Mouse (Mus musculus) forebrain, embryonic 12.5 days (tissue): ENCODE results near the gene Cxcr1. TPM values are rescaled to one million over a fixed set of nuclear protein-coding genes. Genes with fewer than 3 reads are reported as not detected.

Source experiments
- ATAC-seq: fragments of 200-750 bp; cut with Nextera tagmentation; 2 replicates; pipeline ENCODE4 v1.8.0; 2017; ENCODE audit warnings: moderate TSS enrichment; ENCODE audit not compliant: low FRiP score
- H3K27ac ChIP-seq: fragments of 300-500 bp; sonication (generic); 2 replicates; pipeline ENCODE4 v1.5.1; 2016; ENCODE audit warnings: mild to moderate bottlenecking
- H3K27me3 ChIP-seq: fragments of 300-500 bp; sonication (generic); 2 replicates; pipeline ENCODE4 v1.6.1; 2016; ENCODE audit warnings: mild to moderate bottlenecking
- H3K36me3 ChIP-seq: fragments of 300-500 bp; sonication (generic); replicated peaks from 2 replicates; pipeline ENCODE4 v1.6.1; 2016; ENCODE audit warnings: mild to moderate bottlenecking
- H3K4me1 ChIP-seq: fragments of 300-500 bp; sonication (generic); 2 replicates; pipeline ENCODE4 v1.6.1; 2016
- H3K4me2 ChIP-seq: fragments of 300-500 bp; sonication (generic); 2 replicates; pipeline ENCODE4 v1.6.1; 2016; ENCODE audit warnings: mild to moderate bottlenecking, moderate library complexity
- H3K4me3 ChIP-seq: fragments of 300-500 bp; sonication (generic); replicated peaks from 2 replicates; pipeline ENCODE4 v1.5.1; 2016; ENCODE audit warnings: mild to moderate bottlenecking
- H3K9ac ChIP-seq: fragments of 300-500 bp; sonication (generic); 2 replicates; pipeline ENCODE4 v1.6.1; 2016; ENCODE audit warnings: mild to moderate bottlenecking
- H3K9me3 ChIP-seq: fragments of 300-500 bp; sonication (generic); 2 replicates; pipeline ENCODE4 v1.6.1; 2016
- WGBS: fragments of 180-500 bp; shearing (Covaris S2); methylation state at CpG from one replicate; pipeline ENCODE4 v1.1.7; 2016; 5-methylcytosine and 5-hydroxymethylcytosine counted together
- polyA plus RNA-seq: library from polyadenylated mRNA; unstranded; fragments of >200 nt; fragmentation: Nextera tagmentation; extraction: Ambion mirVana; gene quantifications from 2 replicates; pipeline ENCODE4 v1.2.1, GENCODE M21; 2016

The Cxcr1 gene
- not detected in 2 replicates for polyA plus RNA-seq

DNA sequence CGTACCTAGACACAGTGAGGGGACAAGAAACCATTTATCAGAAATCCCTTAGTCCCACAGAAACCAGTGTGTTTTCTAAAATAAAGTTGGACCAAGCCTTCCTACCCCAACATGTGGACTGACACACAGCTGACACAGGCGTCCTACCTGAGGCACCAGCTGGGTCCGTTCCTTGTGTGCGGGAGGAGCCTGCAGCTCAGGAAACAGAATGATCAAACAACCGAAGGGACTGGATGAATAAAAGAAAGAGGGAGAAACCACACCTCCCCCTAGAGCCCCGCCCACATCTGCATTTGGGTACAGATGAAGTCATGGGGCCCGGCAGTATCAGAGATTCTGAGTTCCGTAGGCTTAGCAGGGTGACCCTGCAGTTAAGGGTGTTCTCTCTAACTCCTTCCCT is at the start of gene Cxcr1:
Gene Cxcr1, minus strand, starts transcription at position 187 of the 400 bp plus-strand sequence.
- H3K4me2 ChIP-seq, result no peak within 1 kb of the TSS
- no peak for ATAC-seq
- no peak within 1 kb of the TSS for H3K27ac ChIP-seq
- WGBS, result 73% methylated on average over 8 of the region's 8 CpGs
- no peak within 1 kb of the TSS for H3K9ac ChIP-seq
- H3K4me3 ChIP-seq, result no peak within 1 kb of the TSS
- no peaks in the 10 kb centered on the region for H3K27me3 ChIP-seq
- no peaks in the 10 kb centered on the region for H3K9me3 ChIP-seq
- H3K4me1 ChIP-seq, result no peaks in the 10 kb centered on the region
- H3K36me3 ChIP-seq, result no peaks in the 10 kb centered on the region

DNA sequence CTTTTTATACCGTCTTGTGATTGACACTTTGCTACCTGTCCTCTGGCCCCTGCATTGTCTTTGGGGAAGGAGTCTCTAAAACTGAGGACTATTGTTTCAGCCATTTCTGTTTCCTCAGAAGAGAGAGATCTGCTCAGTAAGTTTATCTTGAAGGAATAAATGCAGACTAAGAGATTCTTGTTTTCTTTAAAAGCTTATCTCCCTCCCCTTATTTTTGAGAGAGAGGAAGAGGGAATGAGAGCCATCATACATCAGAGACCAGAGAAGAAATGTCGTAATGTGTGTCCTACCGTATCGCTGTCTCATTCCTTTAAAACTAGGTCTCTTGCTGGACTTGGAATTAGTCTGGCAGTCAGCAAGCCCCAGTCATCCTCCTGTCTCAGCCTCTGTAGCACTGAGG is 46.4 kb upstream of the Cxcr1 start:
- no peak overlapping the region for H3K9ac ChIP-seq
- H3K4me2 ChIP-seq, result no peak overlapping the region
- no peak overlapping the region for H3K27ac ChIP-seq
- 92% methylated on average over 4 of the region's 4 CpGs for WGBS
- no peaks in the 10 kb centered on the region for H3K9me3 ChIP-seq
- no peaks in the 10 kb centered on the region for H3K36me3 ChIP-seq
- H3K4me3 ChIP-seq, result no peak overlapping the region
- no peak for ATAC-seq
- H3K27me3 ChIP-seq, result no peaks in the 10 kb centered on the region
- peaks cover 34% of the 10 kb centered on the region for H3K4me1 ChIP-seq

DNA sequence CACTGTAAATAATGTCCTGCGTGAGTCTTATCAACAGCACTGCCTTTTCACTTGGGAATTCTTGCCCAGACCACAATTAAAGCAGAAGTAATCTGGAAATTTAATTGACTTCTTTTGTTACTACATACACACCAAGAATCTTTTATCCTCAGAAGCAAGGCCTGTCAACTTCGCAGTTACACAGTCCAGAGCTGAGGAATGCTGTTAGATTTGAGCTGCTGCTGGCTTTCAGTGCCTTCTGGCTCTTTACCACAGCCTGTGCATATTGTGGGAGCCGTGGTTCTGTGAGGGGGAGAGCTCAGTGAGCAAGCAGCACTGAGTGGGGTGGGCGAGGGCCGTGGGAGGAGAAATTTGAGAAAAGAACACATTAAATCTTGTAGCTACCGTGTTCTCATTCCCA is 45.9 kb upstream of the Cxcr1 start:
- H3K9ac ChIP-seq, result no peak overlapping the region
- H3K36me3 ChIP-seq, result no peaks in the 10 kb centered on the region
- ATAC-seq, result no peak
- no peak overlapping the region for H3K27ac ChIP-seq
- H3K4me3 ChIP-seq, result no peak overlapping the region
- H3K27me3 ChIP-seq, result no peaks in the 10 kb centered on the region
- WGBS, result 75% methylated on average over 6 of the region's 6 CpGs
- H3K4me2 ChIP-seq, result no peak overlapping the region
- H3K9me3 ChIP-seq, result no peaks in the 10 kb centered on the region
- peaks cover 34% of the 10 kb centered on the region for H3K4me1 ChIP-seq

DNA sequence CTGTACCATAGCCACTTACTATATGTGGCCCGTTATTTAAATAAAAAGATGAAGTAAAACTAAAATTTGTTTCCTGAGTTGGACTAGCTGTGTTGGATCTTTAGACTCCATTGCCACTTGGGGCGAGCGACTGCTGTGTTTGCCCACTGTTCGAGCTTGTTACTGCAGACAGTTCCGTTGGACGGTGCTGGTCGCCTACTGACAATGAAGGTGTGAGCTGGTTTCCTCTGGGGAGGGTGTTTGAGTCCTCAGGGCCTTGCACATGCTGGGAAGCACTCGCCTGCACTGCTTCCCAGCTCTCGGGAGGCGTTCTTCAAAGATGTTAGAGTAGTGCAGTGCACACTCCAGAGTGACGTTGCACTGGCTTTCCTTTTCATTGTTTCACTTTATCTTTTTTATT is 45.2 kb upstream of the Cxcr1 start:
- 67% methylated on average over 11 of the region's 11 CpGs for WGBS
- no peaks in the 10 kb centered on the region for H3K27me3 ChIP-seq
- ATAC-seq, result no peak
- no peak overlapping the region for H3K27ac ChIP-seq
- no peaks in the 10 kb centered on the region for H3K9me3 ChIP-seq
- no peak overlapping the region; the same call in 1 of the 2 replicates for H3K4me2 ChIP-seq
- peaks cover 34% of the 10 kb centered on the region for H3K4me1 ChIP-seq
- no peak overlapping the region for H3K9ac ChIP-seq
- no peaks in the 10 kb centered on the region for H3K36me3 ChIP-seq
- H3K4me3 ChIP-seq, result no peak overlapping the region

DNA sequence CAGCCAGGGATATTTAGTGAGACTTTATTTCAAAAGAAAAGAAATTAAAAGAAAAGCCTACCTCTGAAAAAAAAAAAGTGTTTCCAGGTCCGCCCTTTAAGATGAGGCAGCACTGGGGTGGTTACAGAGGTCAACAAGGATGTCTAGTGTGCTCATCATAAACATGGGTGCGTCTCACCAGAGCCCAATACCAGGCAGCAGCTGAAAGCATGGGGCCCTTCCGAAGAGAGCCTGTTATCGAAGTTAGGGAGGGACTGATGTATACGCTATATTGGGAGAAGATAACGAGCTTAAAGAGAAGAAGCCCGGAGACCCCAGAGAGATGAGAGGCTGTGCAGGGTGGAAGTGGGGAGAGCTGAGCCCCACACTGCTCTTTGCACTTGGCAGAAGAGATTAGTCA is 44.7 kb upstream of the Cxcr1 start:
- peaks cover 34% of the 10 kb centered on the region for H3K4me1 ChIP-seq
- 0 out of 2 replicates have a peak overlapping the region, but pooled peaks have one; percentile 19 for H3K27ac ChIP-seq
- no peaks in the 10 kb centered on the region for H3K9me3 ChIP-seq
- H3K36me3 ChIP-seq, result no peaks in the 10 kb centered on the region
- no peaks in the 10 kb centered on the region for H3K27me3 ChIP-seq
- no peak overlapping the region for H3K4me3 ChIP-seq
- H3K9ac ChIP-seq, result no peak overlapping the region
- no peak overlapping the region; the same call in 1 of the 2 replicates for H3K4me2 ChIP-seq
- 63% methylated on average over 7 of the region's 7 CpGs for WGBS
- ATAC-seq, result no peak

DNA sequence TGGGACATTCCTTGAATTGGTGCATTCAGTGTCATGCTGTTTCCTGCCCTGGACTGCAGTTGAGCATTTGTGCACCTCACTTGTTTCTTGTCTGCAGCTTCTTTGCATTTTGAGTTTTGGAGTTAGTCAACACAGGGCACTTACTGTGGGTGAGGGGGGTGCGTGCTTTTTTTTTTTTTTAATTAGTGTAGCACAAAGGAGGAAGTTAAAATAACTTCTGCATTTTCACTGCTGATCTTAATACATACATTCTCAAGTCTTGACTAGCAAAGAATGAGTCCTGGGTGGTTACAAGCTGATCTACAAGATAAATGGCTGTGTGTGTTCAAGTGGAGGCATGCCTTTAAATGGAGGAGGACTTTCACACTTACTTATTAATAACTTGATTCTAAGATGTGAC is 43.7 kb upstream of the Cxcr1 start:
- H3K4me3 ChIP-seq, result peak overlapping the region; percentile 97
- peak overlapping the region; percentile 84 for H3K4me2 ChIP-seq
- H3K27me3 ChIP-seq, result no peaks in the 10 kb centered on the region
- WGBS, result 73% methylated on average over 1 of the region's 1 CpGs
- peaks cover 34% of the 10 kb centered on the region for H3K4me1 ChIP-seq
- peak overlapping the region; percentile 97 for H3K9ac ChIP-seq
- no peaks in the 10 kb centered on the region for H3K36me3 ChIP-seq
- no peak overlapping the region for H3K27ac ChIP-seq
- ATAC-seq, result no peak
- H3K9me3 ChIP-seq, result no peaks in the 10 kb centered on the region

DNA sequence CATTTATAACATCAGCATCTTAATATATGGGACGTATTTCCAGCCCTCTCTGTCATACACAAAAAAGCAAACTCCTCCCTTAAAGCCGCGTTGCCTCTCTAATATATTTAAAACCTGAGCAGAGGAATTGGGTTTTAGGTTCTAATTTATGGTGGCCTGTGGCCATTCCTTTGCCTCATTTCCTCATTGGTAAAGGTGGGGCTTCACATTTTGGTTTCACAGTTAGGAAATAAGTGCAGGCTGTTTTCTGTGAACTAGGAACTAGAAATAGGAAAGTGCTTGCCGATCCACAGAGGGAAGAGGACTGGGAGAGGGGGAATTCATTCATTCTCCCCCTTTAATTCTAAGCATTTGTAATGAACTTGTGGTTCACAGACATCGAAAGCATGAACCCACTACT is 43.2 kb upstream of the Cxcr1 start:
- ATAC-seq, result no peak
- WGBS, result 44% methylated on average over 5 of the region's 5 CpGs
- H3K4me2 ChIP-seq, result peak overlapping the region; percentile 84
- no peaks in the 10 kb centered on the region for H3K36me3 ChIP-seq
- H3K27me3 ChIP-seq, result no peaks in the 10 kb centered on the region
- H3K27ac ChIP-seq, result 0 out of 2 replicates have a peak overlapping the region, but pooled peaks have one; percentile 13
- peak overlapping the region; percentile 97 for H3K4me3 ChIP-seq
- H3K4me1 ChIP-seq, result peaks cover 34% of the 10 kb centered on the region
- no peaks in the 10 kb centered on the region for H3K9me3 ChIP-seq
- peak overlapping the region; percentile 97 for H3K9ac ChIP-seq

DNA sequence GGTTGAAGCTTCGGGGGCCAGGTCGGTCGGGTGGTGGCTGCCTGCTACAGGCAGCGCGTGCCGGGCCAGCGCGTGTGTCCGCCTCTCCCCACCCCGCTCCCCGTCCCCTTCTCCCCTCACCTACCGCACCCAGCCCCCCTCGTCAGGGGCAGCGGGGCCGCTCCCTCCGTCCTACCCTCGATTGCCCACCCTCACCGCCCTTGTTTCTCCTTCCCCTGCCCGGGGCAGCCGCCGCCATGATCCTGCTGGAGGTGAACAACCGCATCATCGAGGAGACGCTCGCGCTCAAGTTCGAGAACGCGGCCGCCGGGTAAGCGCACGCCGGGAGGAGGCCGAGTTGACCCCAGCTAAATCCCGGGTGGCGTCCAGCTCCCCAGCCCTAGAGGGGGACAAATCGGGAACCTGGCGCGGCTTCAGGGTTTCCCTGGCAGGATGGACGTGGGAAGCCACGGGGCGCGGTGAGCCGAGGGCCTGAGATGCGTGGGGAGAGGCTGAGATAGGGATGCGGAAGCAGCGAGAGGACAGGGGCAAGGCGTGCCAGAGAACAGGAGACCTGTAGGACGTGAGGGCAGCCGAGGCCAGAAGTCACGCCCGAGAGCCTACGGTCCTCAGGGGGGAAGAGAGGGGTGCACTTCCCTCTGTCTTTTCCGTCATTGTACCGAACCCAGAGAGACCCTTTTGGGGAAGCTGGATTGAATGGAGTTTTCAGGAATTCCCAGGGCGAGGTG is 42.3 kb upstream of the Cxcr1 start:
- no peaks in the 10 kb centered on the region for H3K9me3 ChIP-seq
- H3K4me3 ChIP-seq, result peak overlapping the region; percentile 97
- no peaks in the 10 kb centered on the region for H3K36me3 ChIP-seq
- H3K4me1 ChIP-seq, result peaks cover 34% of the 10 kb centered on the region
- under 1% methylated on average over 46 of the region's 57 CpGs for WGBS
- no peaks in the 10 kb centered on the region for H3K27me3 ChIP-seq
- peak overlapping the region; percentile 84 for H3K4me2 ChIP-seq
- peak; percentile 28; the same call in 1 of the 2 replicates for ATAC-seq
- H3K27ac ChIP-seq, result peak overlapping the region; percentile 84
- H3K9ac ChIP-seq, result peak overlapping the region; percentile 97

DNA sequence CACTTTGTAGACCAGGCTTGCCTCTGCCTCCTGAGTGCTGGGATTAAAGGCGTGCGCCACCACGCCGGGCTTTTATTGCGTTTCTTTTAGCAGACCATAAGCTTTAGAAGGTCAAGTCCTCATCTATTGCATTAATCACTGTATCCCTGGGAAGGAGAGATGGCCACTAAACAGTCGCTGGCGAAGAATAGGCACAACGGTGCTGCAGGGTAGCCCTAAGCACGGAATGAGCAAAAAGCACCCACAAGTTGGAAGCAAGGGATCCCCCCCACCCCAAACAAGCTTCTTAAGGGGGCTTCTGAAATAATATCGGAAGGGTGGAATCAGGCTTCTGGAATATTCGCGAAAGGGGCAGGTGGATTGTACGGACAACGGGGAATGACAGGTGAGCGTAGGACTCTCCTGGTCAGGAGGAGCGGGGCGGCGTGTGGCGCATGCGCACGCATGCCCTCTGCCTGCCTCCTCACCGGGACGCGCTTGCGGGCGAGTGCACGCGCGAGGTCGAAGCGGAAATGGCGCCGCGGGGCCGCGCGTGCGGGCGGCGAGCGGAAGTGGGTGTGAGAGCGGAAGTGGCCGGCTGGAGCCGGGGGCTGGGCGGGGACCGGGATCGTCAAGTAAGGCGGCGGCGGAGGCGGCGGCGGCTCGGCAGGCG is 41.6 kb upstream of the Cxcr1 start, which contains the start of gene Arpc2:
Gene Arpc2, plus strand, starts transcription at position 147 of the 652 bp plus-strand sequence.
- no peaks in the 10 kb centered on the region for H3K27me3 ChIP-seq
- peak within 1 kb of the TSS; percentile 97 for H3K9ac ChIP-seq
- ATAC-seq, result peak; percentile 95

DNA sequence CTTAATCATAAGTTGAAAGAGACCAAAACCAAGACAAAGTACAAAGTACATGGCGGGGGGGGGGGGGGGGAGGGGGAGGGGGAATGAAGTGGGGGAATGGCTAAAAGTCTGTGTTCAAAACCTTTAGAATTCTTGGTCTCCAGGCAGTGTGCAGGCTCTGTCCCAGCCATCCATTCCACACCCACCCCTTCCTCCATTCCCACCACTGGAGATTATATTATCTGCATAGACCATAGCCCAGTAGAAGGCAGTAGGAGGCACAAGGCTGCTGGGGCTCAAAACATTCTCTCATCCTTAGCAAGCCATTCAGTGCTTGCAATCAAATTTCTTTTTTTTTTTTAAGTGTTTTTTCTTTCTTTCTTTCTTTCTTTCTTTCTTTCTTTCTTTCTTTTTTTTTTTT is 36.6 kb upstream of the Cxcr1 start:
- Histone ChIP-seq H3K4me1 (no peaks in the 10 kb centered on the region), H3K27me3 (no peaks in the 10 kb centered on the region), H3K4me3 (no peak overlapping the region), H3K36me3 (no peaks in the 10 kb centered on the region), H3K9ac (no peak overlapping the region), H3K27ac (no peak overlapping the region), H3K9me3 (no peaks in the 10 kb centered on the region), H3K4me2 (no peak overlapping the region)
- no CpG with 5 or more reads among the region's 1 CpGs for WGBS
- no peak for ATAC-seq

More for the DNA sequence above, 41.6 kb upstream of the Cxcr1 start, which contains the start of gene Arpc2:
- peaks cover 34% of the 10 kb centered on the region for H3K4me1 ChIP-seq
- 2% methylated on average over 46 of the region's 55 CpGs for WGBS
- no peaks in the 10 kb centered on the region for H3K9me3 ChIP-seq
- peak within 1 kb of the TSS; percentile 84 for H3K27ac ChIP-seq
- H3K36me3 ChIP-seq, result no peaks in the 10 kb centered on the region
- peak within 1 kb of the TSS; percentile 84 for H3K4me2 ChIP-seq
- H3K4me3 ChIP-seq, result peak within 1 kb of the TSS; percentile 97

DNA sequence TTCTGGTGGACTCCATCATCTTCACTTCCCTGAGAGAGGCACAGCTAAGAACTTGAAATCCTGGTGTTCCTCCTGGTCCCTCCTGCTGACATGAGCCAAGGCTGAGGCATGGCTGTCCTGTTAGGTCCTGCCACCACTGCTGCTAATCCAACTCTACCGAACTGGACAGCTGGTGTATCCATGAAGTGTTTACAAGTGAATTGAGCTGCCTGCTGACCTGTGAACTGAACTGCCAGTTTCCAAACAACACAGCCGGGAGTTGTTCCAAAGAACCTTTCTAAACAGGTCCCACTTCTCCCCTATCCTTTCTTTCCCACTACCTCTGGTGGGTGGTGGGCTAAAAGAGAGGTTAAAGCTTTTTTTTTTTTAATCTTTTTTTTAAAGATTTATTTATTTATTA is 35.5 kb upstream of the Cxcr1 start:
- H3K9me3 ChIP-seq, result no peaks in the 10 kb centered on the region
- H3K4me3 ChIP-seq, result no peak overlapping the region
- H3K4me1 ChIP-seq, result no peaks in the 10 kb centered on the region
- no peak overlapping the region for H3K9ac ChIP-seq
- no peaks in the 10 kb centered on the region for H3K27me3 ChIP-seq
- no peak overlapping the region for H3K27ac ChIP-seq
- ATAC-seq, result no peak
- no peak overlapping the region for H3K4me2 ChIP-seq
- no peaks in the 10 kb centered on the region for H3K36me3 ChIP-seq
- WGBS, result 78% methylated on average over 2 of the region's 2 CpGs

DNA sequence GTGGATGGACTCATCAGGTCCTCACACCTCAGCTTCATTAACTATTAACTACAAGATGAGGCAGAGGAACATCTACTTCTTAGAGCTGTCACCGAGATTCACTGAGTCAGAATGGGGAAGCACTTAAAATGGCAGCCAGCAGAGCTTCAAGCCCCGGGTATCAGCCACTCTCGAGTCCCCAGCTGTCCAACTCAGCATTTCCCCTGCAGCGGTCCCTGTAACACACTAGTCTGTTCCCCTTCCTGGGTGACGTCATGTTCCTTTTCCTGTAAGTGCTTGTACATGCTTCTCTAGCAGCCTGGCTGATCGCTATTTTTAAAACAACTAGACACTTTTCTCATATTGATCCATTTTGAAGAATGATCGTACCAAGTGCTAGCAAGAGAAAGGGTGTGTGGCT is 32.9 kb upstream of the Cxcr1 start:
- Histone ChIP-seq H3K4me1 (no peaks in the 10 kb centered on the region), H3K9ac (no peak overlapping the region), H3K4me2 (no peak overlapping the region), H3K36me3 (no peaks in the 10 kb centered on the region), H3K9me3 (no peaks in the 10 kb centered on the region), H3K27me3 (no peaks in the 10 kb centered on the region), H3K4me3 (no peak overlapping the region), H3K27ac (no peak overlapping the region)
- no peak for ATAC-seq
- whole genome bisulfite sequencing, result 80% methylated on average over 7 of the region's 7 CpGs
